Mouse (Mus musculus) midbrain, embryonic 16.5 days (tissue): ENCODE data around the gene Sema5b. TPM values are rescaled to one million over a fixed set of nuclear protein-coding genes. Genes with fewer than 3 reads are reported as not detected.
A peak's percentile ranks its signal among the peaks of the same experiment; 100 is the strongest.

Source experiments
- ATAC-seq: fragments of 200-750 bp; cut with Nextera tagmentation; 2 replicates; pipeline ENCODE4 v1.8.0; 2017; ENCODE audit warnings: moderate TSS enrichment
- H3K27ac ChIP-seq: fragments of 300-500 bp; sonication (generic); 2 replicates; pipeline ENCODE4 v1.5.1; 2014; ENCODE audit warnings: mild to moderate bottlenecking, low read length, mixed read lengths
- H3K27me3 ChIP-seq: fragments of 300-500 bp; sonication (generic); 2 replicates; pipeline ENCODE4 v1.6.1; 2014; ENCODE audit warnings: low read depth, low read length, mixed read lengths; ENCODE audit not compliant: control insufficient read depth, insufficient read depth
- H3K36me3 ChIP-seq: fragments of 300-500 bp; sonication (generic); 2 replicates; pipeline ENCODE4 v1.6.1; 2014; ENCODE audit warnings: mild to moderate bottlenecking, low read length, moderate library complexity, mixed read lengths; ENCODE audit not compliant: control insufficient read depth, insufficient read depth
- H3K4me1 ChIP-seq: fragments of 300-500 bp; sonication (generic); 2 replicates; pipeline ENCODE4 v1.6.1; 2014; ENCODE audit warnings: mild to moderate bottlenecking, low read length, mixed read lengths; ENCODE audit not compliant: control insufficient read depth, insufficient read depth
- H3K4me2 ChIP-seq: fragments of 300-500 bp; sonication (generic); 2 replicates; pipeline ENCODE4 v1.6.1; 2014; ENCODE audit warnings: mild to moderate bottlenecking, low read length, mixed read lengths
- H3K4me3 ChIP-seq: fragments of 300-500 bp; sonication (generic); 2 replicates; pipeline ENCODE4 v1.5.1; 2014; ENCODE audit warnings: low read depth, mild to moderate bottlenecking, low read length, moderate library complexity, mixed read lengths
- H3K9ac ChIP-seq: fragments of 300-500 bp; sonication (generic); 2 replicates; pipeline ENCODE4 v1.6.1; 2014; ENCODE audit warnings: low read depth, low read length, mixed read lengths
- H3K9me3 ChIP-seq: fragments of 300-500 bp; sonication (generic); replicated peaks from 2 replicates; pipeline ENCODE4 v1.6.1; 2014; ENCODE audit warnings: mild to moderate bottlenecking, low read length, mixed read lengths; ENCODE audit not compliant: control insufficient read depth, poor library complexity, severe bottlenecking
- WGBS: fragments of 180-500 bp; shearing (Covaris S2); extraction: QIAGEN DNeasy Blood & Tissue Kit; methylation state at CpG from one replicate; pipeline ENCODE4 v1.1.7; 2014; 5-methylcytosine and 5-hydroxymethylcytosine counted together
- polyA plus RNA-seq: library from polyadenylated mRNA; unstranded; fragments of >200 nt; fragmentation: Nextera tagmentation; extraction: Ambion mirVana; gene quantifications from 2 replicates; pipeline ENCODE4 v1.2.1, GENCODE M21; 2015

Sema5b gene
- polyA plus RNA-seq, 1 experiment from 2014 or later, result 17.5 TPM

DNA sequence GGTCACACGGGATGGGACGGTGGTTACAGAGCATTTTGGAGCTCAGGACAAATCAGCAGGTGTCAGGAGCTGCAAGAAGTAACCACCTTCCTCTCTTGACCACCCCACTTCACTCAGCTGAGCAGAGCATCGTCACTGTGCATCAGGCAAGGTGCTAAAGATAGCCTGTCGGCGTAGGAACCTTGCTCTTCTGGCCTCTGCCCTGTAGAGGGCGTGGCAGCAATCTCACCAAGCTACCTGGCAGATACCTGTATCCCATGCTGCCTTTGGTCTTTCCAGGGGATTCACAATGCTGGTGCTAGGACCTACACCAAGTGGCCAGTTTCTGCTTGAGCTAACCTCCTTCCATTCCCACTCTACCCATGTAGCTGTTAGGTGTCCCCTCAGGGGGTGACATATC is 55.3 kb downstream of the Sema5b start:
- Histone ChIP-seq H3K4me3 (no peak overlapping the region), H3K4me2 (no peak overlapping the region), H3K9ac (no peak overlapping the region), H3K36me3 (no peaks in the 10 kb centered on the region), H3K9me3 (no peaks in the 10 kb centered on the region), H3K27ac (peak overlapping the region; percentile 0; the same call in 1 of the 2 replicates), H3K4me1 (peaks cover 44% of the 10 kb centered on the region), H3K27me3 (no peaks in the 10 kb centered on the region)
- 63% methylated on average over 6 of the region's 6 CpGs for WGBS
- no peak for ATAC-seq

DNA sequence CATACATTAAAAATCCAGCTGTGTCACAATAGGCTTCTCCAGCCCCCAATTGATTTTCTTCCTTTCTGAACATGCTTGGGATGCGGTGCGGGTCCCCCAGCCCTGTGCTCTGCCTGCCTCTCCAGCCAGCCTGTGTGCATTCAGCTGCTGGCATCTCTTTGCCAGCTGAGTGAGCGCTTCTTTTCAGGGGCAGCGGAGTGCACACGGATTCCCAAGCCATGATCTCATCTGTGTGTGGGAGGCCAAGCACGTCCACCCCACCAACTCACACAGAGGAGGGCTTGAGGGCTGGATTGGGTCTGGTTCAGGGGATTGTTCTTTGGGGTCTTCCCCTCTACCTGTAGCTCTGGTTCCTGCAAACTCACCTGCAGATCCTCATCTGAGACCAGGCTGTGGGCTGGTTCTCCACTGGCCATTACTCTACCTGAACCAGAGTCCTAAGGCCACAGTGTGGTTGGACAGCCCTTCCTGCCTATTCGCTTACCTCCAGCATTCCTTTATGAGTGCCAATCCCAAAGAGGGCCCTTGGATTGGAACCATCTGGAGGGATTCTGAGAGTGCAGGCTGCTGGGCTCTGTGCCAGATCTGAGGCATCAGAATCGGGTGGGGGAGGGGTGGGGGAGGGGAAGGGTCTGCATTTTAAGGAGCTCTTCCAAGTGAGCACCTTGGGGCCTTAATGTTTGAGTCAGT is 55.9 kb downstream of the Sema5b start:
- H3K4me1 ChIP-seq, result peaks cover 39% of the 10 kb centered on the region
- no peak overlapping the region for H3K4me2 ChIP-seq
- ATAC-seq, result peak; percentile 26; the same call in 1 of the 2 replicates
- no peak overlapping the region for H3K9ac ChIP-seq
- no peak overlapping the region for H3K4me3 ChIP-seq
- H3K27me3 ChIP-seq, result no peaks in the 10 kb centered on the region
- no peaks in the 10 kb centered on the region for H3K36me3 ChIP-seq
- H3K27ac ChIP-seq, result peak overlapping the region; percentile 59
- 23% methylated on average over 8 of the region's 8 CpGs for WGBS
- no peaks in the 10 kb centered on the region for H3K9me3 ChIP-seq

GRCm38 (mm10) chr16:35597991-35598390 is 57.0 kb downstream of the Sema5b start:
- WGBS, result 8% methylated on average over 6 of the region's 6 CpGs
- H3K27ac ChIP-seq, result peak overlapping the region; percentile 39; the same call in 1 of the 2 replicates
- H3K4me3 ChIP-seq, result no peak overlapping the region
- H3K4me2 ChIP-seq, result no peak overlapping the region
- no peaks in the 10 kb centered on the region for H3K9me3 ChIP-seq
- peaks cover 31% of the 10 kb centered on the region for H3K4me1 ChIP-seq
- ATAC-seq, result peak; percentile 46; the same call in 1 of the 2 replicates
- no peak overlapping the region; the same call in 1 of the 2 replicates for H3K9ac ChIP-seq
- no peaks in the 10 kb centered on the region for H3K36me3 ChIP-seq
- no peaks in the 10 kb centered on the region for H3K27me3 ChIP-seq

GRCm38 (mm10) chr16:35598802-35599201 is 57.9 kb downstream of the Sema5b start:
- peak overlapping the region; percentile 39; the same call in 1 of the 2 replicates for H3K27ac ChIP-seq
- 73% methylated on average over 5 of the region's 5 CpGs for WGBS
- no peak overlapping the region for H3K4me2 ChIP-seq
- no peaks in the 10 kb centered on the region for H3K36me3 ChIP-seq
- no peak overlapping the region for H3K9ac ChIP-seq
- H3K4me3 ChIP-seq, result no peak overlapping the region
- no peaks in the 10 kb centered on the region for H3K27me3 ChIP-seq
- H3K9me3 ChIP-seq, result no peaks in the 10 kb centered on the region
- ATAC-seq, result no peak
- peaks cover 36% of the 10 kb centered on the region for H3K4me1 ChIP-seq

- no peak overlapping the region for H3K9ac ChIP-seq
- peaks cover 38% of the 10 kb centered on the region for H3K4me1 ChIP-seq
- H3K27ac ChIP-seq, result no peak overlapping the region
- no peak overlapping the region for H3K4me2 ChIP-seq
- no peaks in the 10 kb centered on the region for H3K27me3 ChIP-seq
- H3K9me3 ChIP-seq, result no peaks in the 10 kb centered on the region
- WGBS, result 77% methylated on average over 5 of the region's 5 CpGs
- no peak overlapping the region for H3K4me3 ChIP-seq
- no peak for ATAC-seq
- no peaks in the 10 kb centered on the region for H3K36me3 ChIP-seq
Observed at GRCm38 (mm10) chr16:35600282-35600681, 59.3 kb downstream of the Sema5b start.

DNA sequence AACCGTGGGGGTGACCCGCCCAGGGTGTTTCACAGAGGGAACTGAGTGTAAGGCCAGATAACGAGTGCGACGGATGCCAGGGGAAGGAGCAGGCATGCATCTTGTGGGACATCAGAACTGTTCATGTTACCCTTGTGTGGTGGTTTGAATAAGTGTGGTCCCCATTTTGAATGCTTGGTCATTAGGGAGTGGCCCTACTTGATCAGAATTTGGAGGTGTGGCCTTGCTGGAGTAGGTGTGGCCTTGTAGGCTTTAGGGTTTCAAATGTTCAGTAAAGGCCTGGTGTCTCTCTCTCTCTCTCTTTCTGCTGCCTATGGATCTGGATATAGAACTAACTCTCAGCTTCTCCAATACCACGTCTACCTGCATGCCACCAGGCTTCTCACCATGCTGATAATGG is 60.5 kb downstream of the Sema5b start:
- Histone ChIP-seq H3K9me3 (no peaks in the 10 kb centered on the region), H3K36me3 (no peaks in the 10 kb centered on the region), H3K9ac (no peak overlapping the region), H3K27ac (no peak overlapping the region), H3K4me2 (no peak overlapping the region), H3K4me3 (no peak overlapping the region), H3K4me1 (peaks cover 34% of the 10 kb centered on the region), H3K27me3 (no peaks in the 10 kb centered on the region)
- ATAC-seq, result no peak
- 81% methylated on average over 6 of the region's 6 CpGs for WGBS

DNA sequence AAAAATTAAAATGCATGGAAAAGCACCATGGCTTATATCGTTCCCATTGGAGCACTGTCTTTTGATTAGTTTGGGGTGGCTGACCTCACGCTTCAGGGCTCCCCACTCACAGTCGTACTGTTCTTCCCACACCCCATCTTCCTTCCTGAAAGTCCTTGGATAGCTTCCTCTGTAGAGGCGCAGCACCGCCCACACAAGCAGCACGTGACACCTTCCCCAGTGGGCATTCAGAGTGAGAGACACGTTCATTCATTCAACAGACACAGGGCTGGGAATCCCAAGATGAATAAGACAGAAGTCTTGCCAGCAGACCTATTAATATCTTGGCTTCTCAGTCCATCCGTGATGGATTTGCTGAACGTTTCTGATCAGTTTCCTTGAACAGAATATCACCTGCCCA is 61.6 kb downstream of the Sema5b start:
- Histone ChIP-seq H3K4me2 (no peak overlapping the region), H3K9me3 (no peaks in the 10 kb centered on the region), H3K27me3 (no peaks in the 10 kb centered on the region), H3K27ac (no peak overlapping the region), H3K9ac (no peak overlapping the region), H3K4me1 (peaks cover 24% of the 10 kb centered on the region), H3K4me3 (no peak overlapping the region), H3K36me3 (no peaks in the 10 kb centered on the region)
- no peak for ATAC-seq
- WGBS, result 57% methylated on average over 9 of the region's 9 CpGs

GRCm38 (mm10) chr16:35603729-35604522 is 63.0 kb downstream of the Sema5b start:
- Histone ChIP-seq H3K9me3 (no peaks in the 10 kb centered on the region), H3K36me3 (no peaks in the 10 kb centered on the region), H3K4me3 (no peak overlapping the region), H3K4me1 (peaks cover 13% of the 10 kb centered on the region; the same call in 1 of the 2 replicates), H3K9ac (no peak overlapping the region), H3K4me2 (no peak overlapping the region), H3K27ac (no peak overlapping the region), H3K27me3 (no peaks in the 10 kb centered on the region)
- no peak for ATAC-seq
- WGBS, result 40% methylated on average over 20 of the region's 20 CpGs

DNA sequence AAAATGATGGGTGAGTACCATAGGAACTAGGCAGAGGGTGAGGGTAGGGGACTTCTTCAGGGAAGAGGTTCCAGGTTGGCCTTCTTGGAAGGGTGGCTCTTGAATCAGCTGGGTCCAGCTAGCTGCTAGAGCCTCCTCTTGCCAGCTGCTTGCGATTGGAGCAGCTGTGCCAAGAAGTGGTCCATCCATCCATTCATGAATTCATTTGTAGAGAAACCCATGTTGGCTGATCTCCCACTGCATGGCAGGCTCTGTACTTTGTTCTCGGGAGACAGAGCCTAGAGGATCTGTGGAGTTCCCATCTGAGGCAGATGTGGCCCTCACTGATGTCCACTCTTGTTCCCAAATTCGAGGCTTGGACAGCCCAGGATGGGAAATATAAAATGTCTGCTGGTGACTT is 66.3 kb downstream of the Sema5b start:
- H3K4me2 ChIP-seq, result no peak overlapping the region
- no peak overlapping the region for H3K4me3 ChIP-seq
- H3K27me3 ChIP-seq, result no peaks in the 10 kb centered on the region
- H3K9ac ChIP-seq, result no peak overlapping the region
- 68% methylated on average over 3 of the region's 3 CpGs for WGBS
- H3K36me3 ChIP-seq, result no peaks in the 10 kb centered on the region
- H3K4me1 ChIP-seq, result peaks cover 9% of the 10 kb centered on the region; the same call in 1 of the 2 replicates
- H3K9me3 ChIP-seq, result no peaks in the 10 kb centered on the region
- no peak for ATAC-seq
- H3K27ac ChIP-seq, result no peak overlapping the region
